Mouse (Mus musculus) thymus, adult 2 months (tissue): ENCODE data around the gene Kcnk13. TPM values are rescaled to one million over a fixed set of nuclear protein-coding genes. Genes with fewer than 3 reads are reported as not detected.

Experiments
- DNase-seq: peaks from one replicate; pipeline ENCODE4 v3.0.0; 2021
- H3K27ac ChIP-seq: fragments of 200-500 bp; 2 replicates; pipeline ENCODE4 v1.5.1; 2012; ENCODE audit warnings: low read length, control low read depth; ENCODE audit not compliant: control insufficient read depth, insufficient read depth
- H3K27me3 ChIP-seq: fragments of 200-500 bp; 2 replicates; pipeline ENCODE4 v1.6.1; 2012; ENCODE audit warnings: mild to moderate bottlenecking, low read length, moderate library complexity, mixed read lengths; ENCODE audit not compliant: control insufficient read depth, insufficient read depth
- H3K36me3 ChIP-seq: fragments of 200-500 bp; 2 replicates; pipeline ENCODE4 v1.6.1; 2012; ENCODE audit warnings: mild to moderate bottlenecking, low read length, moderate library complexity; ENCODE audit not compliant: control insufficient read depth, insufficient read depth
- H3K4me1 ChIP-seq: fragments of 200-500 bp; replicated peaks from 2 replicates; pipeline ENCODE4 v1.6.1; 2012; ENCODE audit warnings: low read length; ENCODE audit not compliant: control insufficient read depth, insufficient read depth
- H3K4me3 ChIP-seq: fragments of 200-500 bp; 2 replicates; pipeline ENCODE4 v1.5.1; 2012; ENCODE audit warnings: mild to moderate bottlenecking, low read length, control low read depth, moderate library complexity; ENCODE audit not compliant: control insufficient read depth, insufficient read depth
- CTCF ChIP-seq: fragments of 200-500 bp; IDR thresholded peaks from 2 replicates; pipeline ENCODE4 v1.5.1; 2012; ENCODE audit warnings: mild to moderate bottlenecking, control low read depth, low read length, moderate library complexity, borderline replicate concordance; ENCODE audit not compliant: control insufficient read depth, poor library complexity, insufficient read depth; ENCODE audit errors: extremely low read depth
- POLR2A ChIP-seq: fragments of 200-500 bp; IDR thresholded peaks from 2 replicates; pipeline ENCODE4 v1.6.1; 2012; ENCODE audit warnings: mild to moderate bottlenecking, low read length, control low read depth, moderate library complexity; ENCODE audit not compliant: control insufficient read depth, poor library complexity, insufficient read depth; ENCODE audit errors: extremely low read depth
- WGBS: fragments of 180-500 bp; shearing (Covaris S2); methylation state at CpG from one replicate; pipeline ENCODE4 v1.1.7; 2018; 5-methylcytosine and 5-hydroxymethylcytosine counted together
- polyA plus RNA-seq: library from polyadenylated mRNA; depleted of rRNA; stranded (reverse); fragments of >200 nt; gene quantifications from 2 replicates; pipeline ENCODE4 v1.2.3, GENCODE M21; 2012; rRNA removed

The Kcnk13 gene
- polyA plus RNA-seq, 1 experiment, result 0.90 TPM

- Histone ChIP-seq H3K36me3 (peaks cover 5% of the 10 kb centered on the region; the same call in 1 of the 2 replicates), H3K4me3 (no peak overlapping the region), H3K27ac (peak overlapping the region; percentile 46), H3K27me3 (no peaks in the 10 kb centered on the region), H3K4me1 (peaks cover 35% of the 10 kb centered on the region)
- no peak for DNase-seq
- TF ChIP-seq CTCF, result no peak
- no peak for TF ChIP-seq POLR2A
- 32% methylated on average over 4 of the region's 4 CpGs for WGBS
Measured at GRCm38 (mm10) chr12:100107436-100107835, 143.1 kb downstream of the Kcnk13 start.

GRCm38 (mm10) chr12:100109986-100110696 lies 145.8 kb downstream of the Kcnk13 start, which contains the start of gene Psmc1:
TSS of gene Psmc1 (plus strand) at chr12:100110154.
- DNase-seq, result peak; percentile 71
- H3K27me3 ChIP-seq, result no peaks in the 10 kb centered on the region
- peak within 1 kb of the TSS; percentile 84 for H3K4me3 ChIP-seq
- TF ChIP-seq POLR2A (0 out of 2 replicates have a peak, but pooled peaks have one; percentile 33), CTCF (peak; percentile 44; the same call in 1 of the 2 replicates)
- H3K36me3 ChIP-seq, result peaks cover 26% of the 10 kb centered on the region
- H3K27ac ChIP-seq, result peak within 1 kb of the TSS; percentile 48
- WGBS, result under 1% methylated on average over 58 of the region's 58 CpGs
- H3K4me1 ChIP-seq, result peaks cover 35% of the 10 kb centered on the region

Other genes starting within 250 kb of the Kcnk13 start
- gene Efcab11, start 80.1 kb upstream of the Kcnk13 start, polyA plus RNA-seq, result 2.2 and 2.4 TPM in 2 replicates
- 33.9 and 39.9 TPM in 2 replicates for gene Tdp1, start 80.0 kb upstream of the Kcnk13 start, polyA plus RNA-seq
- 45.3 and 46.8 TPM in 2 replicates for gene Psmc1, start 145.7 kb downstream of the Kcnk13 start, polyA plus RNA-seq
- gene Nrde2, start 195.2 kb downstream of the Kcnk13 start, polyA plus RNA-seq, result 19.0 and 23.0 TPM in 2 replicates
- 511 and 554 TPM in 2 replicates for gene Calm1, start 234.9 kb downstream of the Kcnk13 start, polyA plus RNA-seq